Mouse (Mus musculus): ENCODE data around the gene H60b. TPM values are rescaled to one million over a fixed set of nuclear protein-coding genes. Genes with fewer than 3 reads are reported as not detected.
"Not testable (repeated sequence)": the region's sequence is repeated elsewhere in the genome, so short reads cannot be mapped to it uniquely, and the experiment has no call there.

H60b gene
- polyA plus RNA-seq, 1 experiment from 2014 or later = 0.36 TPM

GRCm38 (mm10) chr10:22149073-22149690 lies 9.2 kb upstream of the H60b start, which contains the start of gene E030030I06Rik:
Gene E030030I06Rik, minus strand, starts transcription at chr10:22149270.
- peak within 1 kb of the TSS; percentile 75 for H3K27ac ChIP-seq (replicated peaks)
- H3K4me1 ChIP-seq (replicated peaks; ENCODE audit: control insufficient read depth, insufficient read depth) = 0 out of 2 replicates have a peak, but pooled peaks cover 2% of the 10 kb centered on the region
- no peaks in the 10 kb centered on the region for H3K36me3 ChIP-seq (ENCODE audit: control insufficient read depth, insufficient read depth, low read length)
- peak within 1 kb of the TSS; percentile 73 for H3K9ac ChIP-seq (ENCODE audit: low read length)
- DNase-seq (ENCODE audit: low spot score) (peak; percentile 39), ATAC-seq (ENCODE audit: low FRiP score, low TSS enrichment) (peak; percentile 30)
- no peaks in the 10 kb centered on the region for H3K9me3 ChIP-seq (ENCODE audit: control insufficient read depth, low read length)
- peak within 1 kb of the TSS; percentile 98 for H3K4me2 ChIP-seq (replicated peaks; ENCODE audit: low read depth)
- TF ChIP-seq CTCF (IDR thresholded peaks at IDR 0.05; ENCODE audit: low read depth) (no peak), EP300 (optimal IDR thresholded peaks at IDR 0.05) (no peak)
- peaks cover 8% of the 10 kb centered on the region; the same call in 1 of the 2 replicates for H3K27me3 ChIP-seq (ENCODE audit: control insufficient read depth, insufficient read depth, low read length)
- H3K4me3 ChIP-seq (ENCODE audit: low read depth, low read length) = peak within 1 kb of the TSS; percentile 69
- under 1% methylated on average over 35 of the region's 37 CpGs for WGBS

- DNase-seq (ENCODE audit: low spot score) (no peak), ATAC-seq (ENCODE audit: low FRiP score, low TSS enrichment) (no peak)
- no peak for TF ChIP-seq EP300 (optimal IDR thresholded peaks at IDR 0.05)
- no peak for TF ChIP-seq CTCF (IDR thresholded peaks at IDR 0.05; ENCODE audit: low read depth)
- 1% methylated on average over 46 of the region's 50 CpGs for WGBS
- Histone ChIP-seq H3K36me3 (ENCODE audit: control insufficient read depth, insufficient read depth, low read length) (no peaks in the 10 kb centered on the region), H3K4me3 (ENCODE audit: low read depth, low read length) (peak overlapping the region; percentile 69), H3K4me2 (replicated peaks; ENCODE audit: low read depth) (peak overlapping the region; percentile 98), H3K27ac (replicated peaks) (no peak overlapping the region), H3K9me3 (ENCODE audit: control insufficient read depth, low read length) (no peaks in the 10 kb centered on the region), H3K27me3 (ENCODE audit: control insufficient read depth, insufficient read depth, low read length) (peaks cover 8% of the 10 kb centered on the region; the same call in 1 of the 2 replicates), H3K9ac (ENCODE audit: low read length) (no peak overlapping the region), H3K4me1 (replicated peaks; ENCODE audit: control insufficient read depth, insufficient read depth) (0 out of 2 replicates have a peak, but pooled peaks cover 2% of the 10 kb centered on the region)
Measured at GRCm38 (mm10) chr10:22149691-22150465, 8.5 kb upstream of the H60b start.

GRCm38 (mm10) chr10:22150593-22150992 lies 7.8 kb upstream of the H60b start:
- no peak for TF ChIP-seq EP300 (optimal IDR thresholded peaks at IDR 0.05)
- TF ChIP-seq CTCF (IDR thresholded peaks at IDR 0.05; ENCODE audit: low read depth) = no peak
- peaks cover 11% of the 10 kb centered on the region; the same call in 1 of the 2 replicates for H3K27me3 ChIP-seq (ENCODE audit: control insufficient read depth, insufficient read depth, low read length)
- WGBS = 1% methylated on average over 27 of the region's 27 CpGs
- H3K27ac ChIP-seq (replicated peaks) = no peak overlapping the region
- peak overlapping the region; percentile 69; the same call in 1 of the 2 replicates for H3K4me3 ChIP-seq (ENCODE audit: low read depth, low read length)
- no peak overlapping the region for H3K9ac ChIP-seq (ENCODE audit: low read length)
- DNase-seq (ENCODE audit: low spot score) = no peak
- H3K4me1 ChIP-seq (replicated peaks; ENCODE audit: control insufficient read depth, insufficient read depth) = 0 out of 2 replicates have a peak, but pooled peaks cover 2% of the 10 kb centered on the region
- ATAC-seq (ENCODE audit: low FRiP score, low TSS enrichment) = no peak
- no peaks in the 10 kb centered on the region for H3K36me3 ChIP-seq (ENCODE audit: control insufficient read depth, insufficient read depth, low read length)
- H3K9me3 ChIP-seq (ENCODE audit: control insufficient read depth, low read length) = no peaks in the 10 kb centered on the region
- H3K4me2 ChIP-seq (replicated peaks; ENCODE audit: low read depth) = peak overlapping the region; percentile 98

GRCm38 (mm10) chr10:22151056-22151862 lies 7.1 kb upstream of the H60b start:
- ATAC-seq (ENCODE audit: low FRiP score, low TSS enrichment); H3K9ac ChIP-seq (ENCODE audit: low read length); H3K4me2 ChIP-seq (replicated peaks; ENCODE audit: low read depth); H3K36me3 ChIP-seq (ENCODE audit: control insufficient read depth, insufficient read depth, low read length); H3K4me1 ChIP-seq (replicated peaks; ENCODE audit: control insufficient read depth, insufficient read depth); H3K27ac ChIP-seq (replicated peaks); H3K9me3 ChIP-seq (ENCODE audit: control insufficient read depth, low read length): not testable (repeated sequence)
- Histone ChIP-seq H3K27me3 (ENCODE audit: control insufficient read depth, insufficient read depth, low read length) (peaks cover 14% of the 10 kb centered on the region; the same call in 1 of the 2 replicates), H3K4me3 (ENCODE audit: low read depth, low read length) (peak overlapping the region; percentile 18; the same call in 1 of the 2 replicates)
- DNase-seq (ENCODE audit: low spot score) = peak; percentile 38
- WGBS = 2% methylated on average over 51 of the region's 55 CpGs

GRCm38 (mm10) chr10:22151863-22152640 lies 6.3 kb upstream of the H60b start:
- not testable (repeated sequence) for DNase-seq (ENCODE audit: low spot score); ATAC-seq (ENCODE audit: low FRiP score, low TSS enrichment); H3K27ac ChIP-seq (replicated peaks); H3K4me2 ChIP-seq (replicated peaks; ENCODE audit: low read depth); H3K4me3 ChIP-seq (ENCODE audit: low read depth, low read length); H3K36me3 ChIP-seq (ENCODE audit: control insufficient read depth, insufficient read depth, low read length); H3K9ac ChIP-seq (ENCODE audit: low read length); H3K9me3 ChIP-seq (ENCODE audit: control insufficient read depth, low read length); H3K4me1 ChIP-seq (replicated peaks; ENCODE audit: control insufficient read depth, insufficient read depth)
- WGBS = 7% methylated on average over 11 of the region's 11 CpGs
- H3K27me3 ChIP-seq (ENCODE audit: control insufficient read depth, insufficient read depth, low read length) = peaks cover 19% of the 10 kb centered on the region; the same call in 1 of the 2 replicates

- H3K36me3 ChIP-seq (ENCODE audit: control insufficient read depth, insufficient read depth, low read length); ATAC-seq (ENCODE audit: low FRiP score, low TSS enrichment); H3K9ac ChIP-seq (ENCODE audit: low read length); H3K27ac ChIP-seq (replicated peaks); H3K9me3 ChIP-seq (ENCODE audit: control insufficient read depth, low read length); H3K4me1 ChIP-seq (replicated peaks; ENCODE audit: control insufficient read depth, insufficient read depth); H3K4me2 ChIP-seq (replicated peaks; ENCODE audit: low read depth); DNase-seq (ENCODE audit: low spot score); H3K4me3 ChIP-seq (ENCODE audit: low read depth, low read length): not testable (repeated sequence)
- H3K27me3 ChIP-seq (ENCODE audit: control insufficient read depth, insufficient read depth, low read length) = peaks cover 19% of the 10 kb centered on the region; the same call in 1 of the 2 replicates
- WGBS = 7% methylated on average over 7 of the region's 7 CpGs
Measured at GRCm38 (mm10) chr10:22153147-22153690, 5.2 kb upstream of the H60b start.

- peak overlapping the region; percentile 28 for H3K4me3 ChIP-seq (ENCODE audit: low read depth, low read length)
- not testable (repeated sequence) for H3K27ac ChIP-seq (replicated peaks); H3K9me3 ChIP-seq (ENCODE audit: control insufficient read depth, low read length); DNase-seq (ENCODE audit: low spot score); ATAC-seq (ENCODE audit: low FRiP score, low TSS enrichment); H3K36me3 ChIP-seq (ENCODE audit: control insufficient read depth, insufficient read depth, low read length); H3K4me1 ChIP-seq (replicated peaks; ENCODE audit: control insufficient read depth, insufficient read depth); H3K9ac ChIP-seq (ENCODE audit: low read length)
- peaks cover 19% of the 10 kb centered on the region; the same call in 1 of the 2 replicates for H3K27me3 ChIP-seq (ENCODE audit: control insufficient read depth, insufficient read depth, low read length)
- 2% methylated on average over 38 of the region's 38 CpGs for WGBS
- H3K4me2 ChIP-seq (replicated peaks; ENCODE audit: low read depth) = peak overlapping the region; percentile 40; the same call in 1 of the 2 replicates
Measured at GRCm38 (mm10) chr10:22154127-22154526, 4.3 kb upstream of the H60b start.
